Mouse (Mus musculus) heart, embryonic 12.5 days (tissue): ENCODE measurements around the gene Clec9a. TPM values are rescaled to one million over a fixed set of nuclear protein-coding genes. Genes with fewer than 3 reads are reported as not detected.

Source experiments
- ATAC-seq: fragments of 200-750 bp; cut with Nextera tagmentation; 2 replicates; pipeline ENCODE4 v1.8.0; 2017; ENCODE audit warnings: moderate TSS enrichment, moderate library complexity; ENCODE audit not compliant: insufficient number of reproducible peaks, low FRiP score
- H3K27ac ChIP-seq: fragments of 300-500 bp; sonication (generic); 2 replicates; pipeline ENCODE4 v1.5.1; 2016; ENCODE audit warnings: mild to moderate bottlenecking, moderate library complexity; ENCODE audit not compliant: poor library complexity, severe bottlenecking
- H3K27me3 ChIP-seq: fragments of 300-500 bp; sonication (generic); replicated peaks from 2 replicates; pipeline ENCODE4 v1.6.1; 2016; ENCODE audit warnings: mild to moderate bottlenecking, moderate library complexity
- H3K36me3 ChIP-seq: fragments of 300-500 bp; sonication (generic); 2 replicates; pipeline ENCODE4 v1.6.1; 2016; ENCODE audit warnings: mild to moderate bottlenecking, moderate library complexity
- H3K4me1 ChIP-seq: fragments of 300-500 bp; sonication (generic); replicated peaks from 2 replicates; pipeline ENCODE4 v1.6.1; 2016; ENCODE audit warnings: mild to moderate bottlenecking
- H3K4me2 ChIP-seq: fragments of 300-500 bp; sonication (generic); 2 replicates; pipeline ENCODE4 v1.6.1; 2016; ENCODE audit warnings: mild to moderate bottlenecking, moderate library complexity
- H3K4me3 ChIP-seq: fragments of 300-500 bp; sonication (generic); 2 replicates; pipeline ENCODE4 v1.5.1; 2016; ENCODE audit warnings: mild to moderate bottlenecking
- H3K9ac ChIP-seq: fragments of 300-500 bp; sonication (generic); 2 replicates; pipeline ENCODE4 v1.6.1; 2016; ENCODE audit warnings: mild to moderate bottlenecking, moderate library complexity
- H3K9me3 ChIP-seq: fragments of 300-500 bp; sonication (generic); replicated peaks from 2 replicates; pipeline ENCODE4 v1.6.1; 2016; ENCODE audit warnings: mild to moderate bottlenecking, moderate library complexity
- WGBS: fragments of 180-500 bp; shearing (Covaris S2); methylation state at CpG from one replicate; pipeline ENCODE4 v1.1.7; 2016; 5-methylcytosine and 5-hydroxymethylcytosine counted together
- polyA plus RNA-seq: library from polyadenylated mRNA; unstranded; fragments of >200 nt; fragmentation: Nextera tagmentation; extraction: Ambion mirVana; gene quantifications from 2 replicates; pipeline ENCODE4 v1.2.1, GENCODE M21; 2016

The Clec9a gene
- polyA plus RNA-seq, 1 experiment from 2014 or later, result 0.27 TPM

DNA sequence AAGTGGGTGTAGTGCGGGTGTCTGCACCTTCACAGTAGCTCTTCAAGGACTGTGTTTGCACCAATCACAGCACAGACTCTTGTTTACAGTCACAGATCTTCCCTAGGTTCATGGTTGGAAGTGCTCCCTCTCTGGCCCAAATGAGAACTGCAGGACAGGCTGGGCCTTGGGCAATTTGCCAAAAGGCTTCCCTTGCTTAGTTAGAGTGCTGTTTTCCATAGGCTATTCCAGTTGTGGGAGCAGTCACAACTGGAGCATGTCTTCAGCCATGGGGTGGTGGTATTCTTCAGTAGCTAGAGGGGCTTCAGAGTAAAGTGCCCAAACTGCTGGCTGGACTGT lies 15.0 kb downstream of the Clec9a start:
- Histone ChIP-seq H3K27me3 (no peaks in the 10 kb centered on the region), H3K36me3 (no peaks in the 10 kb centered on the region), H3K27ac (peak overlapping the region; percentile 46; the same call in 1 of the 2 replicates), H3K4me2 (peak overlapping the region; percentile 19), H3K4me3 (no peak overlapping the region), H3K9me3 (no peaks in the 10 kb centered on the region), H3K4me1 (peaks cover 11% of the 10 kb centered on the region), H3K9ac (no peak overlapping the region)
- WGBS, result 3% methylated on average over 1 of the region's 1 CpGs
- peak; percentile 52; the same call in 1 of the 2 replicates for ATAC-seq

DNA sequence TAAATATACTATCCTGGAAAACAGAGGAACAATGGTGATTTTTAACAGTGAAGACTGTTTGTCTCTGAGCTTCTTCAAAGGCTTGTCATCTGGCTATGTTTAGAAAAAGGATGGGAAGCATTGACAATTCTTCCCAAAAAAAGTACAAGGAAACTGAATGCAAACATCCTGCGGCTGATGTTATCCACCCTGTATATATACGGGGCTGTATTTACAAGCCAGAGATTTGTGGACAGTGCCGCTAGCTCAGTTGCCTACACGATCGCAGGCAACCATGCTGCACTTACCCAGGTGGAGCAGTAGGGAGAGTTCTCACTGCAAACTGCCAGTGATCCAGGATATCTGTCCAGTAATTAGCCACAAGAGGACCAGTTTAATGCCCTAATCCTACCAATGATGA lies 16.6 kb downstream of the Clec9a start:
- H3K4me1 ChIP-seq, result peaks cover 11% of the 10 kb centered on the region
- no peaks in the 10 kb centered on the region for H3K27me3 ChIP-seq
- ATAC-seq, result 0 out of 2 replicates have a peak, but pooled peaks have one; percentile 54
- no peak overlapping the region for H3K9ac ChIP-seq
- H3K4me2 ChIP-seq, result no peak overlapping the region
- H3K36me3 ChIP-seq, result no peaks in the 10 kb centered on the region
- WGBS, result 49% methylated on average over 5 of the region's 5 CpGs
- no peaks in the 10 kb centered on the region for H3K9me3 ChIP-seq
- peak overlapping the region; percentile 59 for H3K27ac ChIP-seq
- no peak overlapping the region for H3K4me3 ChIP-seq

DNA sequence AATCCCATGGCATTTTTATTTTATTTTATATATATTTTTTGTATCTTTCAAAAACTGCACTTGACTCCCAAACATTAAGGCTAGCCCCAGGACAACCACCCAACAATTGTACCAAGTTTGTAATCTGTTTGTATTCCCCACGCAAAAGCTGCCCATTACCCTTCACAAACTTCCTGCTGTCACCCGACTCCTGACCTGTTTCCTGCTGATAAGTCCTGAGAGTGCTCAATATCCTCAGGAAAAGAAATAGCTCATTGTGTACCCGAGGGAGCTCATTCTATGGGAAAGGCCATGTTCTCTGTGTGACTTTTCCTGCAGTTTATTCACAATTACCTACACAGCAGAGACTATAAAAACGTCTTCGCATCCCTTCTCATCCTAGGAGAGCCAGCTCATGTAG lies 17.1 kb downstream of the Clec9a start:
- H3K4me2 ChIP-seq, result no peak overlapping the region
- H3K27me3 ChIP-seq, result no peaks in the 10 kb centered on the region
- H3K4me1 ChIP-seq, result peaks cover 11% of the 10 kb centered on the region
- H3K4me3 ChIP-seq, result no peak overlapping the region
- H3K9ac ChIP-seq, result no peak overlapping the region
- peak overlapping the region; percentile 38; the same call in 1 of the 2 replicates for H3K27ac ChIP-seq
- 30% methylated on average over 5 of the region's 5 CpGs for WGBS
- no peaks in the 10 kb centered on the region for H3K36me3 ChIP-seq
- peak; percentile 76 for ATAC-seq
- no peaks in the 10 kb centered on the region for H3K9me3 ChIP-seq

- Histone ChIP-seq H3K27me3 (no peaks in the 10 kb centered on the region), H3K4me2 (no peak overlapping the region), H3K9ac (no peak overlapping the region), H3K36me3 (no peaks in the 10 kb centered on the region), H3K9me3 (no peaks in the 10 kb centered on the region), H3K4me1 (peaks cover 11% of the 10 kb centered on the region), H3K27ac (no peak overlapping the region), H3K4me3 (no peak overlapping the region)
- WGBS, result 64% methylated on average over 4 of the region's 4 CpGs
- no peak for ATAC-seq
These were observed 18.6 kb downstream of the Clec9a start for GRCm38 (mm10) chr6:129427281-129427680.

DNA sequence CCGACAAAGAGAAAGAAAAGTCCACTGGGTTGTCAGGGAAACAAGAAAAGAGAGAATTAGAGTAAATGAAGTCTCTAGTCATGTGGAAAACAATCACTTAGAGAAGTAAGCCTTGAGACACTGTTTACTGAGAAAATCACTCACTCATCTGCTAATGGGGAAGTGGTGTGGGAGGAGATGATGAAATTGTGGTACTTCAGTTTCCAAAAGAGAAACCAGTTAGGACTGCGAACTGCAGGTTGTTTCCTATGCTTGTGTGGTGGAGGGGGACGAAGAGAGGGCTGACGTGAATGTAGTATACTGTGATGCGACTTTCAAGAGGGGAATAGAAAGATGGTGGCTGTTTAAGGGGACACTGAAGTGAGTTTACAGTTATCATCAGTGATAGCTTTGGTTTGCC lies 25.6 kb downstream of the Clec9a start:
- WGBS, result 72% methylated on average over 5 of the region's 5 CpGs
- H3K4me2 ChIP-seq, result no peak overlapping the region
- no peaks in the 10 kb centered on the region for H3K36me3 ChIP-seq
- no peak for ATAC-seq
- H3K4me1 ChIP-seq, result no peaks in the 10 kb centered on the region
- H3K4me3 ChIP-seq, result no peak overlapping the region
- no peaks in the 10 kb centered on the region for H3K27me3 ChIP-seq
- H3K27ac ChIP-seq, result no peak overlapping the region
- H3K9ac ChIP-seq, result no peak overlapping the region
- H3K9me3 ChIP-seq, result no peaks in the 10 kb centered on the region

- H3K9ac ChIP-seq, result no peak overlapping the region
- H3K9me3 ChIP-seq, result no peaks in the 10 kb centered on the region
- 70% methylated on average over 3 of the region's 3 CpGs for WGBS
- no peaks in the 10 kb centered on the region for H3K27me3 ChIP-seq
- no peak for ATAC-seq
- no peak overlapping the region for H3K4me3 ChIP-seq
- no peaks in the 10 kb centered on the region for H3K4me1 ChIP-seq
- H3K36me3 ChIP-seq, result no peaks in the 10 kb centered on the region
- no peak overlapping the region for H3K27ac ChIP-seq
- H3K4me2 ChIP-seq, result no peak overlapping the region
These were observed 27.4 kb downstream of the Clec9a start for GRCm38 (mm10) chr6:129436025-129436424.

DNA sequence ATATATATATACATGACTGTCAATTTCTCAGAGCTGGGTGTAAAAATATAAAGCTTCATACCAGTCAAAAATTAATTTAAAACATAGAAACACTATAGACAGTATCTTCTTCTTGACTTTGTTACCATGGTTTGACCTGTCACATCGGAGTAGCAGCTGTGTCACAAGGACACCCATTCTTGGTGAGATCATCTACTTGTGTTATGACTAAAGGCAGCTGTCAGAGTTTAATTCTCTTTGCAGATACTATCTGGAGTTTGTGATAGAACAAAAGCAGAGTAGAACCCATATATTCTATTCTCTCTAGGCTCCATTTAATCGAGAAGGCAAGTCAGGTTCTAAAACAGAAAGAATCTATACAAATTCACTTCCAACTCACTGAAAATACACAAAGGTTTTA lies 29.4 kb downstream of the Clec9a start:
- H3K27me3 ChIP-seq, result no peaks in the 10 kb centered on the region
- H3K36me3 ChIP-seq, result no peaks in the 10 kb centered on the region
- 76% methylated on average over 2 of the region's 2 CpGs for WGBS
- no peak overlapping the region for H3K27ac ChIP-seq
- no peaks in the 10 kb centered on the region for H3K9me3 ChIP-seq
- no peak overlapping the region for H3K4me3 ChIP-seq
- no peak for ATAC-seq
- no peak overlapping the region for H3K4me2 ChIP-seq
- H3K4me1 ChIP-seq, result no peaks in the 10 kb centered on the region
- H3K9ac ChIP-seq, result no peak overlapping the region

- no peak overlapping the region for H3K4me3 ChIP-seq
- H3K4me1 ChIP-seq, result no peaks in the 10 kb centered on the region
- no peaks in the 10 kb centered on the region for H3K9me3 ChIP-seq
- no peak for ATAC-seq
- no peak overlapping the region for H3K27ac ChIP-seq
- WGBS, result 73% methylated on average over 6 of the region's 6 CpGs
- no peak overlapping the region for H3K9ac ChIP-seq
- H3K4me2 ChIP-seq, result no peak overlapping the region
- H3K36me3 ChIP-seq, result no peaks in the 10 kb centered on the region
- H3K27me3 ChIP-seq, result no peaks in the 10 kb centered on the region
These were observed 41.1 kb downstream of the Clec9a start for GRCm38 (mm10) chr6:129449743-129450142.

GRCm38 (mm10) chr6:129451411-129452039 lies 42.9 kb downstream of the Clec9a start, which contains the start of gene Clec1a:
TSS of gene Clec1a (minus strand) at chr6:129452000.
- Histone ChIP-seq H3K4me1 (no peaks in the 10 kb centered on the region), H3K27ac (no peak within 1 kb of the TSS), H3K36me3 (no peaks in the 10 kb centered on the region), H3K4me3 (no peak within 1 kb of the TSS), H3K9me3 (no peaks in the 10 kb centered on the region), H3K27me3 (no peaks in the 10 kb centered on the region), H3K9ac (0 out of 2 replicates have a peak within 1 kb of the TSS, but pooled peaks have one; percentile 12), H3K4me2 (peak within 1 kb of the TSS; percentile 24; the same call in 1 of the 2 replicates)
- WGBS, result 47% methylated on average over 13 of the region's 13 CpGs
- no peak; the same call in 1 of the 2 replicates for ATAC-seq

DNA sequence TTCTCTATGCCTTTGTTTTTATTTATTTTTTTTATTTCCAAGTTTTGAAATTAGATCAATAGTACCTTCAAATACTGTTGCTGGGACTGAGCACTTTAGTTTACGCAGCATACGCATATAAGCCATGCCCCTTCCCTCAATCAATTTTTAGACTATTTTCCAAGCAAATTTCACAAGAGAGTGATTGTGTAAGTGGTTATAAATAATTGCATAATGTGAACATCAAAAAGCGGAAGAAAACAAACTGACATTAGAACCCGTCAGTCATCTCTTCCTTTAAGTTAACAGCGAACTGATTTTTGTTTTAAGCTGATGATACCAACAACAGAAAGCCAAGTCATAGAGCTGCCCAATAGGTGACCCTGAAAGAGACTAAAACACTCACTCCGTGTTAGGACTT lies 62.7 kb downstream of the Clec9a start:
- no peak overlapping the region for H3K4me3 ChIP-seq
- no peaks in the 10 kb centered on the region for H3K27me3 ChIP-seq
- no peaks in the 10 kb centered on the region for H3K9me3 ChIP-seq
- no peak overlapping the region for H3K9ac ChIP-seq
- WGBS, result 88% methylated on average over 6 of the region's 6 CpGs
- H3K4me2 ChIP-seq, result no peak overlapping the region
- no peak for ATAC-seq
- no peak overlapping the region for H3K27ac ChIP-seq
- H3K4me1 ChIP-seq, result no peaks in the 10 kb centered on the region
- H3K36me3 ChIP-seq, result no peaks in the 10 kb centered on the region

- 71% methylated on average over 5 of the region's 5 CpGs for WGBS
- H3K27me3 ChIP-seq, result no peaks in the 10 kb centered on the region
- no peak overlapping the region for H3K27ac ChIP-seq
- no peak overlapping the region for H3K4me2 ChIP-seq
- no peaks in the 10 kb centered on the region for H3K9me3 ChIP-seq
- no peaks in the 10 kb centered on the region for H3K4me1 ChIP-seq
- H3K4me3 ChIP-seq, result no peak overlapping the region
- H3K9ac ChIP-seq, result no peak overlapping the region
- no peak for ATAC-seq
- no peaks in the 10 kb centered on the region for H3K36me3 ChIP-seq
These were observed 64.0 kb downstream of the Clec9a start for GRCm38 (mm10) chr6:129472627-129473026.
